In genomic region chr11:5297148-5298006, GRCm38 (mm10) we compare ENCODE assay signal across 8 mouse cellular contexts. TPM values are rescaled to one million over a fixed set of nuclear protein-coding genes. Genes with fewer than 3 reads are reported as not detected.
A peak's percentile ranks its signal among the peaks of the same experiment; 100 is the strongest.
DNase-seq lines count a peak whose midpoint lies in the region; ATAC-seq and TF ChIP-seq lines count a peak whose summit lies in the region.

No protein-coding gene starts in this region.

- H3K4me3 ChIP-seq in left cerebral cortex, adult 2 months = 0 out of 2 replicates have a peak overlapping the region, but pooled peaks have one; percentile 18
- no peak overlapping the region for H3K4me3 ChIP-seq in hindbrain, embryonic 11.5 days (ENCODE audit: low read depth, low read length)

- H3K27ac ChIP-seq in left cerebral cortex, adult 2 months = peak overlapping the region; percentile 71
- no peak overlapping the region for H3K27ac ChIP-seq in hindbrain, embryonic 11.5 days (ENCODE audit: low read depth, low read length)

- no peaks in the 10 kb centered on the region for H3K9me3 ChIP-seq in hindbrain, embryonic 11.5 days (ENCODE audit: control insufficient read depth, low read length)

- H3K4me2 ChIP-seq in hindbrain, embryonic 11.5 days (replicated peaks; ENCODE audit: low read depth, low read length) = no peak overlapping the region

- ATAC-seq in hindbrain, embryonic 11.5 days (ENCODE audit: low FRiP score) = no peak
- no peak for ATAC-seq in inflammation-experienced regulatory T-cells, adult 6 months

- WGBS in hindbrain, embryonic 11.5 days = 43% methylated on average over 12 of the region's 13 CpGs

- intact Hi-C loops in left cerebral cortex, adult 2 months (cut with DNase I) = loop anchor here (10.0 kb wide), 2 partner anchors 147 to 327 kb away; partner anchors contain the start of gene Znrf3

- H3K36me3 ChIP-seq in hindbrain, embryonic 11.5 days (ENCODE audit: control insufficient read depth, insufficient read depth, low read length) = no peaks in the 10 kb centered on the region

- no peak overlapping the region for H3K9ac ChIP-seq in hindbrain, embryonic 11.5 days (ENCODE audit: low read depth, low read length)

- no peaks in the 10 kb centered on the region for H3K27me3 ChIP-seq in hindbrain, embryonic 11.5 days (ENCODE audit: control insufficient read depth, insufficient read depth, low read length)

- no peak for DNase-seq in left cerebral cortex, adult 2 months (ENCODE audit: extremely low spot score in 1 of 2, low spot score in 2 of 2)
- DNase-seq in left cerebral cortex, adult 9 months (ENCODE audit: low spot score in 2 of 2) = no peak
- peak; percentile 66 for DNase-seq in embryo, embryonic 9.5 days (ENCODE audit: extremely low spot score)
- peak; percentile 34 for DNase-seq in hindbrain, embryonic 11.5 days (ENCODE audit: low spot score)
- DNase-seq in liver = peak; percentile 43
- DNase-seq in neural tube, embryonic 10.5 days (ENCODE audit: extremely low spot score, low spot score) = peak; percentile 31
- no peak for DNase-seq in B cell, adult 2 months

- no peak for TF ChIP-seq CTCF in left cerebral cortex, adult 2 months (IDR thresholded peaks at IDR 0.05)

- H3K4me1 ChIP-seq in hindbrain, embryonic 11.5 days (replicated peaks; ENCODE audit: control insufficient read depth, insufficient read depth, low read length) = no peaks in the 10 kb centered on the region

RNA-seq across cellular contexts. Expression of gene Kremen1, which starts 36.0 kb away (rescaled TPM):
- 10 to 100 TPM; 14.8 to 15.4 TPM for total RNA-seq in left cerebral cortex, adult 2 months (2021)
- polyA plus RNA-seq in hindbrain, embryonic 11.5 days (2014; fragmentation: Nextera tagmentation; extraction: Ambion mirVana) = 6.6 and 6.7 TPM in 2 replicates
- polyA plus RNA-seq in inflammation-experienced regulatory T-cells, adult 6 months (2017; shearing (Covaris generic)) = 1 to 10 TPM; 2.3 to 4.1 (median 3.0) TPM

Comparison
In these comparisons a context has a peak if more than half of its experiments do, and no peak if none do; other contexts are left out.
1. DNase-seq: peak in embryo, embryonic 9.5 days (single experiment), hindbrain, embryonic 11.5 days (single experiment), liver (single experiment) and neural tube, embryonic 10.5 days (single experiment); none in left cerebral cortex, adult 2 months (0 of 2), left cerebral cortex, adult 9 months (0 of 2) and B cell, adult 2 months (0 of 2).